Mouse (Mus musculus) MEL (cell line): ENCODE results near the gene Camkv. TPM values are rescaled to one million over a fixed set of nuclear protein-coding genes. Genes with fewer than 3 reads are reported as not detected.

Source experiments
- DNase-seq: peaks from one replicate; pipeline ENCODE4 v3.0.0; 2011; ENCODE audit warnings: low read depth, low spot score
- H3K27ac ChIP-seq: 2 replicates; pipeline ENCODE4 v1.5.1; 2012; ENCODE audit warnings: low read depth, mild to moderate bottlenecking, control low read depth, low read length, moderate library complexity; ENCODE audit not compliant: control insufficient read depth
- H3K27me3 ChIP-seq, 2 experiments: fragments of 150-350 bp in 1 of 2; sonication (generic) in 1 of 2; 2 replicates each; pipeline ENCODE4 v1.6.1; 2012; ENCODE audit warnings: low read length in 2 of 2, mild to moderate bottlenecking in 2 of 2, improper control_type of control experiment in 1 of 2, moderate library complexity in 1 of 2; ENCODE audit not compliant: insufficient read depth in 2 of 2, control insufficient read depth in 1 of 2
- H3K36me3 ChIP-seq, 2 experiments: 2 replicates each; pipeline ENCODE4 v1.6.1; 2012 to 2014; ENCODE audit warnings: low read length in 2 of 2, improper control_type of control experiment in 1 of 2, inconsistent platforms in 1 of 2, mild to moderate bottlenecking in 1 of 2; ENCODE audit not compliant: insufficient read depth in 2 of 2, control insufficient read depth in 1 of 2
- H3K4me1 ChIP-seq, 2 experiments: fragments of 150-350 bp in 1 of 2; sonication (generic) in 1 of 2; 2 replicates each; pipeline ENCODE4 v1.6.1; 2012; ENCODE audit warnings: low read length in 2 of 2, improper control_type of control experiment in 1 of 2, mild to moderate bottlenecking in 1 of 2; ENCODE audit not compliant: insufficient read depth in 2 of 2, control insufficient read depth in 1 of 2
- H3K4me3 ChIP-seq, 2 experiments: fragments of 150-350 bp in 1 of 2; sonication (generic) in 1 of 2; 2 replicates each; pipeline ENCODE4 v1.5.1; 2012; ENCODE audit warnings: low read depth in 2 of 2, low read length in 2 of 2, mild to moderate bottlenecking in 2 of 2, moderate library complexity in 2 of 2, control low read depth in 1 of 2, improper control_type of control experiment in 1 of 2; ENCODE audit not compliant: control insufficient read depth in 1 of 2, insufficient read depth in 1 of 2
- H3K79me2 ChIP-seq: 2 replicates; pipeline ENCODE4 v1.6.1; 2012; ENCODE audit warnings: mild to moderate bottlenecking, low read length, moderate library complexity; ENCODE audit not compliant: control insufficient read depth, poor library complexity, insufficient read depth
- H3K9ac ChIP-seq: 2 replicates; pipeline ENCODE4 v1.6.1; 2012; ENCODE audit warnings: low read depth, mild to moderate bottlenecking, control low read depth, low read length, moderate library complexity; ENCODE audit not compliant: control insufficient read depth, poor library complexity, severe bottlenecking
- H3K9me3 ChIP-seq: fragments of 150-350 bp; sonication (generic); replicated peaks from 2 replicates; pipeline ENCODE4 v1.6.1; 2012; ENCODE audit warnings: mild to moderate bottlenecking, low read length, improper control_type of control experiment, moderate library complexity; ENCODE audit not compliant: insufficient read depth
- BHLHE40 ChIP-seq: IDR thresholded peaks from 2 replicates; pipeline ENCODE4 v1.6.1; 2012; ENCODE audit warnings: low read depth, mild to moderate bottlenecking, inconsistent platforms, low read length, improper control_type of control experiment, borderline replicate concordance
- CHD1 ChIP-seq: IDR thresholded peaks from 2 replicates; pipeline ENCODE4 v1.6.1; 2012; ENCODE audit warnings: low read depth, mild to moderate bottlenecking, inconsistent platforms, low read length, improper control_type of control experiment
- CHD2 ChIP-seq: IDR thresholded peaks from 2 replicates; pipeline ENCODE4 v1.6.1; 2011; ENCODE audit warnings: low read length, improper control_type of control experiment
- CTCF ChIP-seq, 3 experiments: IDR thresholded peaks in 2 of 3; conservative IDR thresholded peaks in 1 of 3; 2 replicates each; pipeline ENCODE4 v1.5.1; 2011 to 2012; ENCODE audit warnings: low read length in 3 of 3, low read depth in 2 of 3, mild to moderate bottlenecking in 2 of 3, improper control_type of control experiment in 1 of 3, inconsistent platforms in 1 of 3, mixed read lengths in 1 of 3, moderate library complexity in 1 of 3; ENCODE audit not compliant: control insufficient read depth in 1 of 3, insufficient read depth in 1 of 3, poor library complexity in 1 of 3, severe bottlenecking in 1 of 3
- E2F4 ChIP-seq: IDR thresholded peaks from 2 replicates; pipeline ENCODE4 v1.6.1; 2011; ENCODE audit warnings: low read depth, low read length, improper control_type of control experiment, borderline replicate concordance
- EP300 ChIP-seq, 2 experiments: IDR thresholded peaks; 2 replicates each; pipeline ENCODE4 v1.6.1; 2011; ENCODE audit warnings: improper control_type of control experiment in 2 of 2, low read length in 2 of 2, low read depth in 1 of 2, mild to moderate bottlenecking in 1 of 2
- ETS1 ChIP-seq: IDR thresholded peaks from 2 replicates; pipeline ENCODE4 v1.6.1; 2012; ENCODE audit warnings: low read depth, mild to moderate bottlenecking, inconsistent platforms, low read length, improper control_type of control experiment, moderate library complexity
- GABPA ChIP-seq: IDR thresholded peaks from 2 replicates; pipeline ENCODE4 v1.6.1; 2012; ENCODE audit warnings: low read depth, mild to moderate bottlenecking, inconsistent platforms, low read length, improper control_type of control experiment, moderate library complexity
- GATA1 ChIP-seq: IDR thresholded peaks from 2 replicates; pipeline ENCODE4 v1.6.1; 2011; ENCODE audit warnings: low read depth, low read length, improper control_type of control experiment
- HCFC1 ChIP-seq: IDR thresholded peaks from 2 replicates; pipeline ENCODE4 v1.6.1; 2012; ENCODE audit warnings: low read depth, mild to moderate bottlenecking, inconsistent platforms, low read length, improper control_type of control experiment, moderate library complexity
- JUND ChIP-seq: IDR thresholded peaks from 2 replicates; pipeline ENCODE4 v1.6.1; 2011; ENCODE audit warnings: low read depth, mild to moderate bottlenecking, improper control_type of control experiment, low read length
- KAT2A ChIP-seq: conservative IDR thresholded peaks from 2 replicates; pipeline ENCODE4 v1.6.1; 2012; ENCODE audit warnings: low read depth, low read length, improper control_type of control experiment, inconsistent platforms
- MAFK ChIP-seq: IDR thresholded peaks from 2 replicates; pipeline ENCODE4 v1.6.1; 2011; ENCODE audit warnings: low read depth, mild to moderate bottlenecking, low read length, improper control_type of control experiment, borderline replicate concordance
- MAX ChIP-seq: IDR thresholded peaks from 2 replicates; pipeline ENCODE4 v1.6.1; 2011; ENCODE audit warnings: low read length, improper control_type of control experiment
- MAZ ChIP-seq: IDR thresholded peaks from 2 replicates; pipeline ENCODE4 v1.6.1; 2012; ENCODE audit warnings: low read depth, mild to moderate bottlenecking, inconsistent platforms, low read length, improper control_type of control experiment
- MEF2A ChIP-seq: IDR thresholded peaks from 2 replicates; pipeline ENCODE4 v1.6.1; 2014; ENCODE audit warnings: low read depth, mild to moderate bottlenecking, inconsistent platforms, low read length, improper control_type of control experiment; ENCODE audit not compliant: poor library complexity, insufficient replicate concordance, severe bottlenecking; ENCODE audit errors: extremely low read depth
- MXI1 ChIP-seq: IDR thresholded peaks from 2 replicates; pipeline ENCODE4 v1.6.1; 2011; ENCODE audit warnings: mild to moderate bottlenecking, low read depth, low read length, improper control_type of control experiment
- MYB ChIP-seq: IDR thresholded peaks from 2 replicates; pipeline ENCODE4 v1.6.1; 2011; ENCODE audit warnings: mild to moderate bottlenecking, low read depth, low read length, improper control_type of control experiment
- MYC ChIP-seq: IDR thresholded peaks from 2 replicates; pipeline ENCODE4 v1.6.1; 2011; ENCODE audit warnings: low read depth, mild to moderate bottlenecking, low read length, improper control_type of control experiment, moderate library complexity
- NELFE ChIP-seq: IDR thresholded peaks from 2 replicates; pipeline ENCODE4 v1.6.1; 2011; ENCODE audit warnings: low read depth, low read length, improper control_type of control experiment
- POLR2AphosphoS5 ChIP-seq: IDR thresholded peaks from 2 replicates; pipeline ENCODE4 v1.6.1; 2012; ENCODE audit warnings: low read depth, borderline replicate concordance, mild to moderate bottlenecking, inconsistent platforms, low read length, moderate library complexity, mixed read lengths
- RCOR1 ChIP-seq: IDR thresholded peaks from 2 replicates; pipeline ENCODE4 v1.6.1; 2012; ENCODE audit warnings: low read depth, mild to moderate bottlenecking, inconsistent platforms, low read length, improper control_type of control experiment
- SIN3A ChIP-seq: IDR thresholded peaks from 2 replicates; pipeline ENCODE4 v1.6.1; 2012; ENCODE audit warnings: low read length, improper control_type of control experiment, inconsistent platforms
- TAL1 ChIP-seq: IDR thresholded peaks from 2 replicates; pipeline ENCODE4 v1.6.1; 2012; ENCODE audit warnings: mild to moderate bottlenecking, inconsistent platforms, low read length, moderate library complexity, mixed read lengths
- TBP ChIP-seq: IDR thresholded peaks from 2 replicates; pipeline ENCODE4 v1.8.0; 2011; ENCODE audit warnings: low read depth, low read length, improper control_type of control experiment
- UBTF ChIP-seq: IDR thresholded peaks from 2 replicates; pipeline ENCODE4 v1.6.1; 2012; ENCODE audit warnings: low read depth, mild to moderate bottlenecking, inconsistent platforms, low read length, improper control_type of control experiment, moderate library complexity, borderline replicate concordance; ENCODE audit not compliant: insufficient read depth
- USF1 ChIP-seq: IDR thresholded peaks from 2 replicates; pipeline ENCODE4 v1.6.1; 2014; ENCODE audit warnings: low read depth, mild to moderate bottlenecking, inconsistent platforms, low read length, improper control_type of control experiment, moderate library complexity
- USF2 ChIP-seq, 2 experiments: IDR thresholded peaks; 2 replicates each; pipeline ENCODE4 v1.6.1; 2011 to 2012; ENCODE audit warnings: improper control_type of control experiment in 2 of 2, low read length in 2 of 2, borderline replicate concordance in 1 of 2, inconsistent platforms in 1 of 2, low read depth in 1 of 2, mild to moderate bottlenecking in 1 of 2; ENCODE audit not compliant: insufficient read depth in 1 of 2
- ZMIZ1 ChIP-seq: IDR thresholded peaks from 2 replicates; pipeline ENCODE4 v1.6.1; 2012; ENCODE audit warnings: low read depth, mild to moderate bottlenecking, inconsistent platforms, low read length, improper control_type of control experiment, moderate library complexity
- ZNF384 ChIP-seq: IDR thresholded peaks from 2 replicates; pipeline ENCODE4 v1.6.1; 2012; ENCODE audit warnings: low read depth, mild to moderate bottlenecking, inconsistent platforms, low read length, improper control_type of control experiment
- polyA plus RNA-seq, 2 experiments: library from polyadenylated mRNA; stranded (reverse) in 1 of 2; unstranded in 1 of 2; fragments of >175 nt in 1 of 2; fragments of >200 nt in 1 of 2; gene quantifications; 2 replicates each; pipeline versions ENCODE4 v1.2.1 to v1.2.4; 2012; ENCODE audit warnings: low replicate concordance in 2 of 2, low read depth in 1 of 2; ENCODE audit not compliant: insufficient read length in 2 of 2, insufficient read depth in 1 of 2, missing spikeins in 1 of 2
- total RNA-seq: library from RNA; depleted of rRNA; stranded (reverse); fragments of 300-350 nt; gene quantifications from 2 replicates; pipeline ENCODE4 v1.2.3, GENCODE M21; 2012

The Camkv gene
- total and polyA plus RNA-seq, 3 experiments = 0.08 to 0.14 TPM; not detected in 1

DNA sequence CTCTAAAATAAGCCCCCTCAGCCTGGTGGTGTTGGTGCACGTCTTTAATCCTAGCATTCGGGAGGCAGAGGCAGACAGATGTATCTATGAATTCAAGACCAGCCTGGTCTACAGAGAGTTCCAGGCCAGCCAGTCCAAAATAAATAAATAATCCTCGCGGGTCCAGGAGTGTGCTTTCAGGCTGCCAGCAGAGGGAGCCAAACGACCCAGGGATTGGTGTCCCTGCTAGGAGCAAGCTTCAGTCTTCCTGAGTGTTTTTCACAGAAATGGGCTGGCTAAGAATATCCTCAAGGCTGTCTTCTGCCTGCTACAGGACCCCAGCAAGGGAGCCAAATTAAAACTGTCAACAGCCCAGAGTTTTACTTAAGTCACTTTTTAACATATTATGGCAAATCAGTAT lies 28.2 kb downstream of the Camkv start (continued):
- TF ChIP-seq E2F4 (no peak), NELFE (no peak), ZMIZ1 (no peak), MAFK (no peak), KAT2A (no peak), CHD2 (no peak), ZNF384 (no peak), MXI1 (peak; percentile 48), JUND (no peak), SIN3A (peak; percentile 62; the same call in 1 of the 2 replicates), UBTF (no peak), POLR2AphosphoS5 (no peak), HCFC1 (0 out of 2 replicates have a peak, but pooled peaks have one; percentile 26), RCOR1 (no peak), USF1 (no peak)

DNA sequence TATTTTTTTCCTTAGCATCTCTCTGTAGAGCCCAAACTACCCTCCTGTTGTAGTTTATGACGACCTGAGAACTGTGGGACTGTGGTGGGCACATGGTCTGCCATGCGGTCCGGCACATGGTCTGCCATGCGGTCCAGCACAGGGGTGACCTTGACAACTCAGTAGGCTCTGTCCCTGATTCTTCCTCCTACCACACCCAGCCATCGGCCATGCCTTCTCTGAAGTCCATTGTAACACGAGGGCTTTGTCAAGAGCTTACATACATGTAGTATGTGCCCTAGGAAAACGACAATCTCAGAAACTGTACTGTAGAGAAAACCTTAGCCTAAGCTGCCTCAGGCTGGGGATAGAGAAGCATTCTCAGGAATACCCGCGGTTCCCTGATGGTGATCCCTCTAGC lies 29.2 kb downstream of the Camkv start:
- H3K4me1 ChIP-seq = no peaks in the 10 kb centered on the region
- H3K27me3 ChIP-seq = no peaks in the 10 kb centered on the region
- no peaks in the 10 kb centered on the region for H3K79me2 ChIP-seq
- peaks cover 0 to 10% of the 10 kb centered on the region in 2 experiments; a peak in 2 of 4 replicates for H3K36me3 ChIP-seq
- no peak for DNase-seq
- no peak overlapping the region for H3K27ac ChIP-seq
- no peaks in the 10 kb centered on the region for H3K9me3 ChIP-seq
- no peak overlapping the region for H3K4me3 ChIP-seq
- TF ChIP-seq USF2 (IDR thresholded peaks at IDR 0.05; ENCODE audit: borderline replicate concordance in 1 of 2, insufficient read depth in 1 of 2, low read depth in 1 of 2, low read length in 2 of 2) (no peak), POLR2AphosphoS5 (no peak), MYC (0 out of 2 replicates have a peak, but pooled peaks have one; percentile 32)
- no peak overlapping the region for H3K9ac ChIP-seq

DNA sequence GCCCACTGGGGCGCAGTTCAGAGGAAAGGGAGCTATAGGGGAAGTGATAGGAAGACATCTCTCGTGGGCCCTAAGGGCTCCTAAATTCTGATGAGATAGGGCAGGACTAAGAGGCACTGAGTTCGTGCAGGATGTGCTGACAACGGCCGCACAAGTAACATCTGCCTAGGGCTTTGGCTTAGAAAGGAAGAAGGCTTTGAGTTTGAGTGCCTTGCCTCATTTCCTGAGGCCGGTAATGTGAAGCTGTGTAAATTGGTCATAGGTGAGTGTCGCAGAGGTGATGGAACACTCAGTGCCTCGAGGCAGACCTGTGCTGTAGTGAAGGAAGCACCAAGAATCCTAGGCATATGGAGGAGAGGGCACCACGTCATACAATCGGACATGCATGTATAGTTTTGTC lies 31.2 kb downstream of the Camkv start:
- Histone ChIP-seq H3K4me3 (no peak overlapping the region), H3K4me1 (peaks cover 8 to 15% of the 10 kb centered on the region in 2 experiments; a peak in 3 of 4 replicates), H3K27ac (no peak overlapping the region), H3K27me3 (no peaks in the 10 kb centered on the region), H3K36me3 (peaks cover 8 to 13% of the 10 kb centered on the region in 2 experiments), H3K9me3 (no peaks in the 10 kb centered on the region), H3K9ac (no peak overlapping the region), H3K79me2 (no peaks in the 10 kb centered on the region)
- DNase-seq = no peak
- TF ChIP-seq EP300 (IDR thresholded peaks at IDR 0.05; ENCODE audit: low read depth in 1 of 2, low read length in 2 of 2) (no peak), KAT2A (no peak), BHLHE40 (no peak), MAZ (no peak), GABPA (no peak), TAL1 (no peak), ZNF384 (no peak), TBP (no peak), CTCF (IDR thresholded peaks at IDR 0.05 in 2 of 3, conservative IDR thresholded peaks at IDR 0.05 in 1 of 3; ENCODE audit: control insufficient read depth in 1 of 3, insufficient read depth in 1 of 3, low read depth in 2 of 3, low read length in 3 of 3, poor library complexity in 1 of 3, severe bottlenecking in 1 of 3) (no peak), ZMIZ1 (no peak), USF1 (no peak), MYB (no peak), MEF2A (no peak), CHD1 (no peak), GATA1 (no peak), ETS1 (no peak), SIN3A (no peak), MAX (no peak), NELFE (no peak)
